Mouse (Mus musculus) heart, embryonic 10.5 days (tissue): Measurements from ENCODE around the gene Il1rl2. TPM values are rescaled to one million over a fixed set of nuclear protein-coding genes. Genes with fewer than 3 reads are reported as not detected.

Experiments
- DNase-seq: peaks from one replicate; pipeline ENCODE4 v3.0.0-alpha.2; 2017; ENCODE audit warnings: low spot score
- H3K27ac ChIP-seq: fragments of 300-500 bp; sonication (generic); 2 replicates; pipeline ENCODE4 v1.5.1; 2016; ENCODE audit warnings: mild to moderate bottlenecking
- H3K27me3 ChIP-seq: fragments of 300-500 bp; sonication (generic); 2 replicates; pipeline ENCODE4 v1.6.1; 2016; ENCODE audit warnings: mild to moderate bottlenecking; ENCODE audit not compliant: poor library complexity, insufficient read depth, severe bottlenecking
- H3K36me3 ChIP-seq: fragments of 300-500 bp; sonication (generic); 2 replicates; pipeline ENCODE4 v1.6.1; 2016; ENCODE audit warnings: mild to moderate bottlenecking, moderate library complexity
- H3K4me1 ChIP-seq: fragments of 300-500 bp; sonication (generic); 2 replicates; pipeline ENCODE4 v1.6.1; 2016; ENCODE audit warnings: mild to moderate bottlenecking
- H3K4me3 ChIP-seq: fragments of 300-500 bp; sonication (generic); 2 replicates; pipeline ENCODE4 v1.5.1; 2016; ENCODE audit warnings: mild to moderate bottlenecking, moderate library complexity
- H3K9me3 ChIP-seq: fragments of 300-500 bp; sonication (generic); 2 replicates; pipeline ENCODE4 v1.6.1; 2016; ENCODE audit warnings: mild to moderate bottlenecking, moderate library complexity
- WGBS: fragments of 180-500 bp; shearing (Covaris S2); methylation state at CpG from one replicate; pipeline ENCODE4 v1.1.7; 2016; 5-methylcytosine and 5-hydroxymethylcytosine counted together
- polyA plus RNA-seq: library from polyadenylated mRNA; unstranded; fragments of >200 nt; fragmentation: Nextera tagmentation; extraction: Ambion mirVana; gene quantifications from 2 replicates; pipeline ENCODE4 v1.2.1, GENCODE M21; 2016

Gene Il1rl2
- polyA plus RNA-seq, 1 experiment from 2014 or later, result 2.3 TPM

DNA sequence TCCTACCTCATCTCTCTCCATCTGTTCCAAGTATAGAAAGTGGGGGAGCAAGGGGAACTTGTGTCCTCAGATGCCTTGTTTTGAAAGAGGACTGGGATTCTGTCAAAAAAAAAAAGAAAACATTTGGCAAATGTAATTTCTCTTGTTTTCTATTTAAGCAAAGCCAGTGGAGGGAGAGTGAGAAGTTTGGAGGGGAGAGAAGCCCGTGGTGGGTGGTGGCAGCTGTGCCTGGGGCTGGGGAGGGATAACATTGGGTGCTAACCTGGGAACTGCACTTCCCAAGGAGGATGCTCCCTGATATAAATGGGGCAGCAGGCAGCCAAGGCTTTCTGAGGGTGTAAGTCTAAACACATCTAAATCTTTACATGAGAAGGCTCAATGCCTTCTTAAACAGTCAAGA, 37.2 kb downstream of the Il1rl2 start:
- DNase-seq, result no peak
- Histone ChIP-seq H3K27me3 (no peaks in the 10 kb centered on the region), H3K4me1 (peaks cover 26% of the 10 kb centered on the region), H3K36me3 (no peaks in the 10 kb centered on the region), H3K27ac (no peak overlapping the region), H3K9me3 (no peaks in the 10 kb centered on the region), H3K4me3 (no peak overlapping the region)
- 59% methylated on average over 1 of the region's 1 CpGs for WGBS

DNA sequence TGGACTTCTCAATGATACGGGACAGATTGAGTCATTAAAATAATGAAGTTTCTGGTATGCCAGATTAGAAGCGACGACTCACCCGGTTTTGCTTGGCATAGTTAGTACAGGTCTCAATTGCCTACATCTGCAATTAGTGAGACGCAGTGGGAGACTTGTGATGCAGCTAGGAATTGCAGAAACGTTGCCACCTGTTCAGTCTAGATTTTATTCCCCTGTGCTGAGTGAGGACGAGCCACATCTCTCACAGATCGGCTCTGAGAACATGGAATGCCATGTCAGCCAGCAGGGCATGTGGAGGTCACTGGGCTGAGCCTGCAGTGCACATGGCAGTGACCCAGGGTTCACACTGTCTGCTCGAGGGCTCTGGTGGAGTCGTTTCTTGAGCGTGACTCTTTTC, 38.4 kb downstream of the Il1rl2 start:
- no peak overlapping the region for H3K27ac ChIP-seq
- H3K4me1 ChIP-seq, result peaks cover 26% of the 10 kb centered on the region
- no peaks in the 10 kb centered on the region for H3K27me3 ChIP-seq
- no peaks in the 10 kb centered on the region for H3K9me3 ChIP-seq
- H3K4me3 ChIP-seq, result no peak overlapping the region
- WGBS, result 75% methylated on average over 11 of the region's 11 CpGs
- no peaks in the 10 kb centered on the region for H3K36me3 ChIP-seq
- DNase-seq, result no peak

DNA sequence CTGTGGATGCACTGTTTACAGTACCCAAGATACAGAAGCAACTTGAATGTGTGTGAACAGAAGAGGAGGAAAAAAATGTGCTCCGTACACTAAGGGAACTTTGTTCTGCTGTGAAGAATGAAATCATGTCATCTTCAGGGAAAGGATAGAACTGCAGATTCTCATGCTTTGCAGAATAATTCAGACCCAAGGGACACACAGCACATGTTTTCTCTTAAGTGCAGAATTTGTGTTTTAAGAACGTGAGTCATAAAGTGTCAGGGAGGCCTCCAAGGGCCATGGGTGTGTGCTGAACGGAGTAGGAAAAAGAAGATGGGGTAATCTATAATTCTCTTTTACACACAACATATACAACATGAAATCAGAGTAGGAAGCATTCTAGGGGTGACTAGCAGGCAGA, 48.5 kb downstream of the Il1rl2 start:
- WGBS, result 77% methylated on average over 3 of the region's 3 CpGs
- Histone ChIP-seq H3K27me3 (no peaks in the 10 kb centered on the region), H3K4me1 (peaks cover 12% of the 10 kb centered on the region; the same call in 1 of the 2 replicates), H3K9me3 (no peaks in the 10 kb centered on the region), H3K27ac (no peak overlapping the region), H3K4me3 (no peak overlapping the region), H3K36me3 (no peaks in the 10 kb centered on the region)
- no peak for DNase-seq

DNA sequence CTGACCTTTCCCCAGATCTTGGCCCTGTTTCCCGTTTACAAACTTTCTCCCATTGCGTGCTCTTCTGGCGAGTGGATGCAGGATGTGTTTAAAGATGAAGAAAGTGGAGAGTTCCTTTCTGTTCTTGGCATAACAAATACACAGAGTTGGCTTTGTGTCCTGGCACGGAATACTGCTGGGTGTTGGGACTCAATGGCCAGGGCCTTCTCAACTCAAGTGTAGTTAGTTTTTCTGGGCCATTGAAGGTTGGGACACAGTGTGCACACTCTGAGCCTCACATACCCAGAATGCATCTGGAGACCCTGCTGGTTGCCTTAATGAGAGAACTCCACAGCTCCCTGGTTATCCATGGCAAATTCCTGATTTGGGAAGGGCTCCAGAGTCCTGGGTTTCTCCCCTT, 50.7 kb downstream of the Il1rl2 start:
- Histone ChIP-seq H3K36me3 (no peaks in the 10 kb centered on the region), H3K4me1 (peaks cover 12% of the 10 kb centered on the region; the same call in 1 of the 2 replicates), H3K4me3 (no peak overlapping the region), H3K27me3 (no peaks in the 10 kb centered on the region), H3K27ac (no peak overlapping the region), H3K9me3 (no peaks in the 10 kb centered on the region)
- no peak for DNase-seq
- 92% methylated on average over 4 of the region's 4 CpGs for WGBS

DNA sequence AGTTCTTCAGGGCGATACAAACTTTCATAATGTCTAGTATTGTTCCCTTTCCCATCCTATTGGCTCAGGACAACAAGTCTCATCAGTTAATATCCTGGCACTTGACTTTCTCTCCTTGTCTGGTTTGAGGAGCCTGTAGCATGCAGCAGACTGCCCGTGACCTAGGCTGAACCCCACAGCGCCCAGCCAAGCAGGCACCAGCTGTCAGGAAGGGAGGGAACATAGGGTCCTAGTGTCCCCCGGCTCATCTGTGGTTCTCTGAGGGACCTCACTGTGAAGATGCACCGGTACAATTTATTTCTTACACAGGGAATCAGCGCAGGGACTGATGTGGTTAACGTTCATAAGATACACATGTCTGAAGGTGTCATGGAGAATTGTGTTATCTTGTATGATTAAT, 52.3 kb downstream of the Il1rl2 start:
- Histone ChIP-seq H3K4me1 (peaks cover 12% of the 10 kb centered on the region; the same call in 1 of the 2 replicates), H3K36me3 (no peaks in the 10 kb centered on the region), H3K27ac (no peak overlapping the region), H3K4me3 (no peak overlapping the region), H3K27me3 (no peaks in the 10 kb centered on the region), H3K9me3 (no peaks in the 10 kb centered on the region)
- no peak for DNase-seq
- WGBS, result 51% methylated on average over 7 of the region's 7 CpGs

DNA sequence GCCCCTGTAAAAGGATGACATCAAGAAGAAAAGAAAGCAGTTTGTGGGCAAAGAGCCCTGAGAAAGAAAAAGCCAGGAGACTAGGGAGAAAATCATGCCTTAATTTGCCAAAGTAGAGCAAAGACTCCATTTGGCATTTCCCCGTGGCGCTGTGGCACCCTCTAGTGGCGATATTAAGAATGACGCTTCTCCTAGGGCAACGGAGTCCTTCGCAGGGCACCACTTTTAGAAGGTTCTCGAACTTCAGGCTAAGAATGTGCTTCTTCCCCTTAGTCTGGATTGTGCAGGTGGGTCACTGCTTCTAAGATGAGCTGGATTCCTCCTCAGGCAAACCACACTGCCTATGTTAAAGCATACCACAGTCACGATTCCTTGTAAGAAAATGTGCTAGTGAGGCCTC, 54.4 kb downstream of the Il1rl2 start:
- Histone ChIP-seq H3K4me3 (no peak overlapping the region), H3K9me3 (no peaks in the 10 kb centered on the region), H3K27ac (no peak overlapping the region), H3K27me3 (no peaks in the 10 kb centered on the region), H3K4me1 (peaks cover 12% of the 10 kb centered on the region; the same call in 1 of the 2 replicates), H3K36me3 (no peaks in the 10 kb centered on the region)
- DNase-seq, result no peak
- 16% methylated on average over 8 of the region's 8 CpGs for WGBS

DNA sequence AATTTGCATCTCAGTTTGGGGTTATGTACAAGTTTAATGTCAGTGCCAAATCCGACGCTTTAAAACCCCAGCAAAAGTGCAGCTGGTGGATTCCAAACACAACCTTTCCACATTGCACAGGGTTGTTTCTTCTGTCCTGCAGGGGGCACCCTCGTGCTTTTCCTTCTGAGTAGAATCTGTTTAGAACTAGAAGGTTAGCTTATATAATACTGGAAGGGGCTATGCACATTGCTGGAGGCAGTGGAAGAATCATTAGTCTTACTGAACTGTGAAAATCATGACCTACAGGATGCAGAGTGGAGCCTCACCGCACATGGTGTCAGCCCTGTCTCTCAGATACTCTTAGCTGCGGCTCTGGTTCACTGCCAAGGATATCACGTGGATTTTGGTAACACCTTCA, 55.7 kb downstream of the Il1rl2 start:
- H3K9me3 ChIP-seq, result no peaks in the 10 kb centered on the region
- DNase-seq, result no peak
- H3K4me3 ChIP-seq, result no peak overlapping the region
- H3K36me3 ChIP-seq, result no peaks in the 10 kb centered on the region
- no peak overlapping the region for H3K27ac ChIP-seq
- H3K27me3 ChIP-seq, result no peaks in the 10 kb centered on the region
- WGBS, result 59% methylated on average over 6 of the region's 6 CpGs
- peaks cover 12% of the 10 kb centered on the region; the same call in 1 of the 2 replicates for H3K4me1 ChIP-seq

DNA sequence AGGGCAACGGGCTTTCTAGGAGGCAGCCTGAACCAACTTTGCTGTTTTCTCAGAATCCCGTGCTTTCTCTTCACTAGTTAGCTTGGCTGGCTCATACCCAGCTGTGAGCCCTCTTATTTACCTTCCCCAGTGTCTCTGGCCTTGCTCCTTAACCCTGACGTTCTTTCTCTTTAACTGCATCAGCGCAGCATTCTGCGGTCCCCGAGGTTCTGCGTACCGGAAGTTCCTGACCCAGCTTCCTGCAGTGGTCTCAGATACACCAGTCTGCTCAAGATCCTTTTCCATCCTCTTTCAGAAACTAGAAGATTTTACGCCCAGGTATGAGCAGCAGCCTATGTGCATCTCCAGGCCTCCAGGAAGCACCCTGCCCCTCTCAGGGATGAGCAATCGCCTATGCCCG, 56.6 kb downstream of the Il1rl2 start:
- H3K36me3 ChIP-seq, result no peaks in the 10 kb centered on the region
- H3K27ac ChIP-seq, result no peak overlapping the region
- WGBS, result 83% methylated on average over 11 of the region's 11 CpGs
- no peaks in the 10 kb centered on the region for H3K27me3 ChIP-seq
- H3K9me3 ChIP-seq, result no peaks in the 10 kb centered on the region
- no peak overlapping the region for H3K4me3 ChIP-seq
- no peak for DNase-seq
- H3K4me1 ChIP-seq, result peaks cover 8% of the 10 kb centered on the region; the same call in 1 of the 2 replicates

DNA sequence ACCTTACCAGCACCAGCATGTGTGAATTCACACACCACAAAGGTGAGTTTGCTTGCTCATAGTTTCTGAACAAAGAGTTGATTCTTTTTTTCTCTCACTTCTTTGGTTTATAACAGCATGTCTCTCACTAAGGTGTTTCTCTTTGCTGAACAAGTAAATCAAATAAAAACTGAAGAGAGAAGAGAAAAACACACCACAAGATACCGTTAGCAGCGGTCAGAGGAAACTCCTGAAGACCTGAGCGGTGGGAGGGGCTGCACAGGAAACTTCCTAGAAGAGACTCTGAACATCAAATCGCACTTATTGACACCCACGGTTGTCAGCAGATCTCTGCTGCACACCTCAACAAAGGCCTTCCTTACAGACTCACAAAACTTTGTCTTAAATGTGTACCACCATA, 58.4 kb downstream of the Il1rl2 start:
- WGBS, result 79% methylated on average over 5 of the region's 5 CpGs
- Histone ChIP-seq H3K27ac (no peak overlapping the region), H3K4me1 (no peaks in the 10 kb centered on the region), H3K36me3 (no peaks in the 10 kb centered on the region), H3K4me3 (no peak overlapping the region), H3K27me3 (no peaks in the 10 kb centered on the region), H3K9me3 (no peaks in the 10 kb centered on the region)
- no peak for DNase-seq

DNA sequence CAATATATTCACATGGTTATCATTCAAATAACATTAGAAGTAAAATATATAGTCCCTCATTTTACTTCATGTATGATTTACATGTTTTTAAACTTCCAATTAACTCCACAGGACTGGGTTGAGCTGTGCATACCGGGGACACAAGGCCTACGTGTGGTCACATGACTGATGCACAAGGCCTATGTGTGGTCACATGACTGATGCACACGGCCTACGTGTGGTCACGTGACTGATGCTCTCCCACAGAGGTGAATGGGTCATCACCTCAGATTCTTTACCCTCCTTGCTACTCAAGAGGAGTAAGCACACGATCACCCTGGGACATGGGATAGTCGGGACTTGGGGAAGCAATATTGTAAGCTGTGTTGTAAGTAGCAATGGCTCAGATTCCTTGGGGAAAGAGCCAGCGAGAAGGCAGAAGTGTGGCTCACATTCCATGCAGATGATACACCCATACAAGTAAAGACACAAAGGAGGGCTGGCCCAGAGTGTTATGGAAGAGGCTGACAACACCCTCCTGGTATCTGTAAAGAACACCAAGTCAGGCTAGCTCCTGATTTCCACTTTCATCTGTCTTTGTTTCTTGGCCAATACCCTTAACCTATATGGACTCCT, 60.6 kb downstream of the Il1rl2 start:
- no peak for DNase-seq
- 88% methylated on average over 8 of the region's 8 CpGs for WGBS
- no peaks in the 10 kb centered on the region for H3K36me3 ChIP-seq

DNA sequence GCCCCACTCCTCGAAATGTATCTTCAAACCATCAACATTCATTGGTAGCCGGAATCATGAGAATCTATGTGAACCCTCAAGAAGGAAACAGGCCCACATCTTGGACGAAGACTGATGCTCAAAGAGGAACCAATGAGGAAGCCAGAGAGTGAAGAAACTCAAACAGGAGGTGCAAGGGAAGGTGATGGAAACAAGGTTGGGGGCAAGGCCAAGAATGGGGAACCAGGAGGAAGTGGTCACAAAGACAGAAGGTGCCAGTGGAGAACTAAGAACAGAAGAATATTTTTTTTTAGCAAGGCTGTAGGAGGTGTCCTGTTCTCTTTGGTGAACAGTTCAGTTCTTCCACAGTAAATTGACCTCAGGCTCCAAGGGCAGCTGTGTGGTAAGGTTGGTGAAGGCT, 67.0 kb downstream of the Il1rl2 start:
- no peak for DNase-seq
- Histone ChIP-seq H3K9me3 (no peaks in the 10 kb centered on the region), H3K4me1 (no peaks in the 10 kb centered on the region), H3K27me3 (no peaks in the 10 kb centered on the region), H3K27ac (no peak overlapping the region), H3K4me3 (no peak overlapping the region), H3K36me3 (no peaks in the 10 kb centered on the region)
- 73% methylated on average over 3 of the region's 3 CpGs for WGBS

More for the DNA sequence above, 60.6 kb downstream of the Il1rl2 start:
- no peaks in the 10 kb centered on the region for H3K27me3 ChIP-seq
- H3K4me1 ChIP-seq, result no peaks in the 10 kb centered on the region
- H3K4me3 ChIP-seq, result no peak overlapping the region
- no peak overlapping the region for H3K27ac ChIP-seq
- H3K9me3 ChIP-seq, result no peaks in the 10 kb centered on the region

DNA sequence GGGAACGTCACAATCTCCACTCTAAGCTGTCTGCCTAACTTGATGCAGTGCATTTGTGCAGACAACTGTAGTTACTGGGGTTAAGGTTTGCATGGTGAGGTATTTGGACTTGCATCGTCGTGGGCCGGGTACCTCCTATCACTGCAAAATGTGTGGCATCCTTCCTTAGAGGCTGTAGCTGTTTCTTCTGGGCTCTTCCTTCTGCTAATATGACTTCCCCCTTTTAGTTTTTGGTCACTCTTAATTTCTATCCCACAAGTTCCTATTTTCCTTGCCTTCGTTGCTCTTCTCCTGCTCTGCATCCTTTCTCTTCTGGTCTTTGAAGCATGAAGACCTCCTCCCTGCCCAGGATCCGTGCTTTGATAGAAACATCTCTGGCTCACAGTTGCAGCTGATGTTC, 68.1 kb downstream of the Il1rl2 start:
- no peaks in the 10 kb centered on the region for H3K9me3 ChIP-seq
- H3K4me1 ChIP-seq, result no peaks in the 10 kb centered on the region
- whole genome bisulfite sequencing, result 83% methylated on average over 6 of the region's 6 CpGs
- no peaks in the 10 kb centered on the region for H3K36me3 ChIP-seq
- no peaks in the 10 kb centered on the region for H3K27me3 ChIP-seq
- DNase-seq, result no peak
- no peak overlapping the region for H3K4me3 ChIP-seq
- no peak overlapping the region for H3K27ac ChIP-seq

DNA sequence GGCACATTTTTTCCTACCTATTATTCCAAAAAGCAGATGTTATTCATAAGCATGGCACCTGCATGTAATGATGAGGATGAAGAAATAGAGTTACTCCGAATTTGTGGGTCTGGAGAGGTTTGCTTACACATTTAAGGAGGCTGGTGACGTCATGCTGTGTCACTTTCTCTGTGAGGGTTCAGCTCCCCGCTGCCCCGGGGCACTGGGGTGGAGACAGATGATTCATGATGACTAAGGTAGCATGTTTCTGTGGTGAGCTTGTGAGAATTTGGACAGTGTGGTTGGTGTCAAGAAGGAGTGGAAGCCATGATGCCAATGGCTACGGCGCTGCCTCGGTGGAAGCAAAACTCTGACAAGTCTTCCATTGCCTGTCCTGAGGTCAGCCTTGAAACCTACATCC, 68.8 kb downstream of the Il1rl2 start:
- DNase-seq, result no peak
- no peaks in the 10 kb centered on the region for H3K4me1 ChIP-seq
- H3K4me3 ChIP-seq, result no peak overlapping the region
- no peaks in the 10 kb centered on the region for H3K36me3 ChIP-seq
- no peak overlapping the region for H3K27ac ChIP-seq
- no peaks in the 10 kb centered on the region for H3K9me3 ChIP-seq
- no peaks in the 10 kb centered on the region for H3K27me3 ChIP-seq
- 81% methylated on average over 7 of the region's 7 CpGs for WGBS

DNA sequence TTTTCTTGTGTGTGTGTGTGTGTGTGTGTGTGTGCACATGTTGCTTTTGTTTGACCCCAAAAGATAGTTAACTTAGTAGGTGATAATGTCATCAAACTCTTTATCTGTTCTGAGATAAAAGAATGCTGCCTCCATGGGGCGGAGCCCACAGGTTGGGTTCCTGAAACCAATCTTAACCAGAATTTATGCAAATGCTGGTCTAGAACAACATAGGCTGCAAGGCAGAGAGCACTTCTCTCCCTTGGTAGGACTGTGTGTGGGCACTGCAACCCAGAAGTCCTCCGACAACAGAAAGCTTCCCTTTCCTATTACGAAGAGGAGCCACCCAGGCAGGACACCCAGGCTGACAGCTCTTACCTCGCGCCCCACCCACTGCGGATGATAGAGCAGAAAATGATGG, 75.2 kb downstream of the Il1rl2 start:
- no peak overlapping the region for H3K4me3 ChIP-seq
- no peaks in the 10 kb centered on the region for H3K36me3 ChIP-seq
- DNase-seq, result no peak
- H3K4me1 ChIP-seq, result no peaks in the 10 kb centered on the region
- no peak overlapping the region for H3K27ac ChIP-seq
- 93% methylated on average over 6 of the region's 6 CpGs for WGBS
- H3K27me3 ChIP-seq, result no peaks in the 10 kb centered on the region
- no peaks in the 10 kb centered on the region for H3K9me3 ChIP-seq
